ENCODE assay signal across 19 mouse cellular contexts in genomic region chr14:75235552-75235951, GRCm38 (mm10). TPM values are rescaled to one million over a fixed set of nuclear protein-coding genes. Genes with fewer than 3 reads are reported as not detected.
DNase-seq lines count a peak whose midpoint lies in the region; ATAC-seq and TF ChIP-seq lines count a peak whose summit lies in the region.
"Had no signal": no experiment of that assay in that cellular context is flagged by ENCODE, and none has a peak within 500 bp of the region (broad histone marks: within the 10 kb centered on the region; RNA-seq: fewer than 3 reads in every experiment).

No protein-coding gene starts in this region.

- no peak for TF ChIP-seq EP300 in heart, adult 2 months (IDR thresholded peaks at IDR 0.05; ENCODE audit: insufficient read depth, low read depth, low read length)

- no peak for TF ChIP-seq CTCF in hindbrain, postnatal 0 days (IDR thresholded peaks at IDR 0.05; ENCODE audit: low read depth)
- TF ChIP-seq CTCF in heart, adult 2 months (IDR thresholded peaks at IDR 0.05) = no peak

- no peak for TF ChIP-seq POLR2A in heart, adult 2 months (IDR thresholded peaks at IDR 0.05; ENCODE audit: insufficient read depth, low read depth, low read length)

- no peaks in the 10 kb centered on the region for H3K79me2 ChIP-seq in heart, adult 2 months (replicated peaks; ENCODE audit: control insufficient read depth, insufficient read depth, low read length)

- H3K4me2 ChIP-seq in kidney, embryonic 15.5 days = peak overlapping the region; percentile 35
- peak overlapping the region; percentile 39 for H3K4me2 ChIP-seq in forebrain, embryonic 15.5 days (replicated peaks)
- H3K4me2 ChIP-seq in hindbrain, postnatal 0 days (ENCODE audit: low read depth, low read length) = peak overlapping the region; percentile 42
- peak overlapping the region; percentile 36 for H3K4me2 ChIP-seq in neural tube, embryonic 13.5 days

- H3K4me3 ChIP-seq in kidney, embryonic 15.5 days (replicated peaks) = 0 out of 2 replicates have a peak overlapping the region, but pooled peaks have one; percentile 4
- H3K4me3 ChIP-seq in forebrain, embryonic 15.5 days = 0 out of 2 replicates have a peak overlapping the region, but pooled peaks have one; percentile 4
- H3K4me3 ChIP-seq in hindbrain, postnatal 0 days (ENCODE audit: low read length) = no peak overlapping the region
- no peak overlapping the region for H3K4me3 ChIP-seq in neural tube, embryonic 13.5 days
- no peak overlapping the region for H3K4me3 ChIP-seq in heart, adult 2 months
- H3K4me3 ChIP-seq: erythroblast, embryonic 14.5 days; gastrocnemius, adult 2 months; heart, embryonic 10.5 days had no signal

- H3K36me3 ChIP-seq in kidney, embryonic 15.5 days = no peaks in the 10 kb centered on the region
- H3K36me3 ChIP-seq in forebrain, embryonic 15.5 days = no peaks in the 10 kb centered on the region
- H3K36me3 ChIP-seq in hindbrain, postnatal 0 days (ENCODE audit: insufficient read depth, low read length) = no peaks in the 10 kb centered on the region
- no peaks in the 10 kb centered on the region for H3K36me3 ChIP-seq in neural tube, embryonic 13.5 days
- H3K36me3 ChIP-seq in heart, adult 2 months (ENCODE audit: control insufficient read depth, insufficient read depth, low read length) = no peaks in the 10 kb centered on the region
- H3K36me3 ChIP-seq: heart, embryonic 10.5 days had no signal

- H3K9ac ChIP-seq in kidney, embryonic 15.5 days = no peak overlapping the region
- H3K9ac ChIP-seq in forebrain, embryonic 15.5 days (replicated peaks) = no peak overlapping the region
- H3K9ac ChIP-seq in hindbrain, postnatal 0 days (replicated peaks; ENCODE audit: low read length) = no peak overlapping the region
- no peak overlapping the region for H3K9ac ChIP-seq in neural tube, embryonic 13.5 days
- H3K9ac ChIP-seq in heart, adult 2 months (ENCODE audit: low read depth, low read length) = no peak overlapping the region
- H3K9ac ChIP-seq: liver, embryonic 14.5 days had no signal

- peak overlapping the region; percentile 72 for H3K27ac ChIP-seq in kidney, embryonic 15.5 days
- H3K27ac ChIP-seq in forebrain, embryonic 15.5 days (replicated peaks) = peak overlapping the region; percentile 87
- no peak overlapping the region for H3K27ac ChIP-seq in hindbrain, postnatal 0 days
- peak overlapping the region; percentile 55 for H3K27ac ChIP-seq in neural tube, embryonic 13.5 days (replicated peaks)
- H3K27ac ChIP-seq in heart, adult 2 months = no peak overlapping the region
- H3K27ac ChIP-seq: gastrocnemius, adult 2 months; heart, embryonic 10.5 days; liver, embryonic 14.5 days had no signal

- ATAC-seq in kidney, embryonic 15.5 days (replicated peaks; ENCODE audit: low FRiP score) = peak; percentile 81
- peak; percentile 51 for ATAC-seq in forebrain, embryonic 15.5 days (replicated peaks)
- no peak for ATAC-seq in hindbrain, postnatal 0 days
- peak; percentile 28; the same call in 1 of the 2 replicates for ATAC-seq in neural tube, embryonic 13.5 days (ENCODE audit: low read depth)

- H3K27me3 ChIP-seq in kidney, embryonic 15.5 days = no peaks in the 10 kb centered on the region
- H3K27me3 ChIP-seq in forebrain, embryonic 15.5 days = no peaks in the 10 kb centered on the region
- no peaks in the 10 kb centered on the region for H3K27me3 ChIP-seq in hindbrain, postnatal 0 days (ENCODE audit: insufficient read depth, low read length)
- H3K27me3 ChIP-seq in neural tube, embryonic 13.5 days = no peaks in the 10 kb centered on the region
- H3K27me3 ChIP-seq in heart, adult 2 months (ENCODE audit: control insufficient read depth, insufficient read depth, low read length) = no peaks in the 10 kb centered on the region

- WGBS in kidney, embryonic 15.5 days = 71% methylated on average over 8 of the region's 8 CpGs
- 16% methylated on average over 8 of the region's 8 CpGs for WGBS in forebrain, embryonic 15.5 days
- WGBS in hindbrain, postnatal 0 days = 67% methylated on average over 8 of the region's 8 CpGs
- 49% methylated on average over 8 of the region's 8 CpGs for WGBS in neural tube, embryonic 13.5 days
- 91% methylated on average over 8 of the region's 8 CpGs for WGBS in heart, adult 2 months

- H3K4me1 ChIP-seq in kidney, embryonic 15.5 days = 0 out of 2 replicates have a peak, but pooled peaks cover 5% of the 10 kb centered on the region
- peaks cover 40% of the 10 kb centered on the region for H3K4me1 ChIP-seq in forebrain, embryonic 15.5 days
- H3K4me1 ChIP-seq in hindbrain, postnatal 0 days (ENCODE audit: insufficient read depth, low read length) = peaks cover 5% of the 10 kb centered on the region; the same call in 1 of the 2 replicates
- peaks cover 16% of the 10 kb centered on the region for H3K4me1 ChIP-seq in neural tube, embryonic 13.5 days (replicated peaks)
- no peaks in the 10 kb centered on the region for H3K4me1 ChIP-seq in heart, adult 2 months (ENCODE audit: control insufficient read depth, insufficient read depth, low read length)
- H3K4me1 ChIP-seq: heart, embryonic 10.5 days had no signal

- no peak for DNase-seq in kidney, adult 9 months
- DNase-seq in hindbrain, postnatal 0 days (ENCODE audit: low spot score) = no peak
- DNase-seq in adrenal gland, postnatal 4 days (ENCODE audit: low spot score in 2 of 2) = no peak
- DNase-seq in adrenal gland, postnatal 36 days = no peak
- no peak for DNase-seq in heart, adult 2 months
- DNase-seq: adrenal gland, adult 2 months; cerebellum, adult 9-10 months; gastrocnemius, adult 2 months; heart, postnatal 36 days; thymus, adult 18-20 months had no signal

- intact Hi-C loops in heart, adult 2 months (cut with DNase I) = no loop called here

- no peaks in the 10 kb centered on the region for H3K9me3 ChIP-seq in kidney, embryonic 15.5 days (replicated peaks)
- no peaks in the 10 kb centered on the region for H3K9me3 ChIP-seq in forebrain, embryonic 15.5 days
- no peaks in the 10 kb centered on the region for H3K9me3 ChIP-seq in hindbrain, postnatal 0 days (ENCODE audit: low read length)
- H3K9me3 ChIP-seq in neural tube, embryonic 13.5 days = no peaks in the 10 kb centered on the region
- H3K9me3 ChIP-seq: heart, embryonic 10.5 days had no signal

RNA-seq across cellular contexts. Expression of gene Cpb2, which starts 6.5 kb away (rescaled TPM):
- 18.4 and 19.4 TPM in 2 replicates for polyA plus RNA-seq in kidney, embryonic 15.5 days (2015; fragmentation: Nextera tagmentation; extraction: Ambion mirVana)
- polyA plus RNA-seq in forebrain, embryonic 15.5 days (2015; fragmentation: Nextera tagmentation; extraction: Ambion mirVana) = 0.23 TPM in 1 of 2 replicates, not detected in the other
- not detected in 2 replicates for total RNA-seq in hindbrain, postnatal 0 days (2014; rRNA removed)
- not detected in 2 replicates for polyA plus RNA-seq in hindbrain, postnatal 0 days (2015; fragmentation: Nextera tagmentation; extraction: Ambion mirVana)
- polyA plus RNA-seq in neural tube, embryonic 13.5 days (2015; fragmentation: Nextera tagmentation; extraction: Ambion mirVana) = not detected in 2 replicates
- total RNA-seq in adrenal gland, postnatal 4 days (2021) = 10 to 100 TPM in 1 of 2 experiments, 1 to 10 TPM in 1; 6.4 to 27.8 TPM
- total RNA-seq in adrenal gland, postnatal 36 days (2021) = not detected
- total RNA-seq in heart, adult 2 months (2021) = not detected
- not detected in 2 replicates for polyA plus RNA-seq in heart, adult 2 months (2012; rRNA removed)
- total RNA-seq: gastrocnemius, adult 2 months; heart, postnatal 36 days; layer of hippocampus, postnatal 25 days; monocyte, adult 5-6 weeks had no signal
- polyA plus RNA-seq: adrenal gland, adult 2 months; erythroblast, embryonic 14.5 days; limb, embryonic 11.5 days had no signal

RNA-seq across cellular contexts. Expression of gene Zc3h13, which starts 48.6 kb away (rescaled TPM):
- polyA plus RNA-seq in kidney, embryonic 15.5 days (2015; fragmentation: Nextera tagmentation; extraction: Ambion mirVana) = 34.0 and 36.1 TPM in 2 replicates
- polyA plus RNA-seq in forebrain, embryonic 15.5 days (2015; fragmentation: Nextera tagmentation; extraction: Ambion mirVana) = 55.2 and 62.9 TPM in 2 replicates
- total RNA-seq in hindbrain, postnatal 0 days (2014; rRNA removed) = 13.5 and 25.6 TPM in 2 replicates
- polyA plus RNA-seq in hindbrain, postnatal 0 days (2015; fragmentation: Nextera tagmentation; extraction: Ambion mirVana) = 43.1 and 45.1 TPM in 2 replicates
- polyA plus RNA-seq in neural tube, embryonic 13.5 days (2015; fragmentation: Nextera tagmentation; extraction: Ambion mirVana) = 37.9 and 44.2 TPM in 2 replicates
- 10 to 100 TPM; 39.2 to 39.8 TPM for total RNA-seq in adrenal gland, postnatal 4 days (2021)
- 10 to 100 TPM; 30.5 to 34.0 TPM for total RNA-seq in adrenal gland, postnatal 36 days (2021)
- 10 to 100 TPM; 24.9 to 26.2 TPM for total RNA-seq in heart, adult 2 months (2021)
- polyA plus RNA-seq in heart, adult 2 months (2012; rRNA removed) = 5.2 and 5.5 TPM in 2 replicates

Comparison
In these comparisons a context has a peak if more than half of its experiments do, and no peak if none do; other contexts are left out.
1. H3K27ac ChIP-seq: peak in kidney, embryonic 15.5 days (single experiment), forebrain, embryonic 15.5 days (single experiment) and neural tube, embryonic 13.5 days (single experiment); none in hindbrain, postnatal 0 days (single experiment) and heart, adult 2 months (single experiment).
2. H3K4me3 ChIP-seq: peak in kidney, embryonic 15.5 days (single experiment) and forebrain, embryonic 15.5 days (single experiment); none in hindbrain, postnatal 0 days (single experiment), neural tube, embryonic 13.5 days (single experiment) and heart, adult 2 months (single experiment).
3. RNA of gene Cpb2, which starts 6.5 kb away (polyA plus RNA-seq): 18.4 to 19.4 TPM in kidney, embryonic 15.5 days; not detected in neural tube, embryonic 13.5 days, 0.23 TPM in forebrain, embryonic 15.5 days, not detected in hindbrain, postnatal 0 days and not detected in heart, adult 2 months; every median in the first group is over 10 times any median in the second.
4. Peak in every context shown above with its lines, with median percentiles within 50 percentile points of each other: H3K4me2 ChIP-seq.